Mouse (Mus musculus) liver, adult (tissue): ENCODE results near the gene Gls2.

Experiments
- GATA4 ChIP-seq: IDR thresholded peaks from 2 replicates; pipeline ENCODE4 v1.6.1; 2014; ENCODE audit warnings: mild to moderate bottlenecking, low read length; ENCODE audit not compliant: insufficient replicate concordance

Gene Gls2

GRCm38 (mm10) chr10:128194024-128194550, at the start of gene Gls2:
Gls2 (plus strand) TSS chr10:128194457.
- TF ChIP-seq GATA4: no peak

- TF ChIP-seq GATA4: no peak
Observed at GRCm38 (mm10) chr10:128144961-128145360, 49.3 kb upstream of the Gls2 start.

- no peak for TF ChIP-seq GATA4
Observed at GRCm38 (mm10) chr10:128148789-128149365, 45.4 kb upstream of the Gls2 start.

GRCm38 (mm10) chr10:128149592-128149991, 44.7 kb upstream of the Gls2 start:
- peak; percentile 80; the same call in 1 of the 2 replicates for TF ChIP-seq GATA4

GRCm38 (mm10) chr10:128150941-128151340, 43.3 kb upstream of the Gls2 start:
- TF ChIP-seq GATA4: no peak

GRCm38 (mm10) chr10:128153978-128154377, 40.3 kb upstream of the Gls2 start:
- TF ChIP-seq GATA4: no peak

GRCm38 (mm10) chr10:128167091-128167490, 27.2 kb upstream of the Gls2 start:
- TF ChIP-seq GATA4: no peak

GRCm38 (mm10) chr10:128175302-128175701, 19.0 kb upstream of the Gls2 start:
- TF ChIP-seq GATA4: no peak

GRCm38 (mm10) chr10:128175996-128176755, 18.1 kb upstream of the Gls2 start:
- TF ChIP-seq GATA4: no peak

- no peak for TF ChIP-seq GATA4
Observed at GRCm38 (mm10) chr10:128177316-128177715, 16.9 kb upstream of the Gls2 start.

- TF ChIP-seq GATA4: 0 out of 2 replicates have a peak, but pooled peaks have one; percentile 6
Observed at GRCm38 (mm10) chr10:128179989-128180388, 14.3 kb upstream of the Gls2 start, which contains the start of gene Rbms2. Rbms2 (minus strand) TSS chr10:128180297.

GRCm38 (mm10) chr10:128184296-128184695, 10.0 kb upstream of the Gls2 start:
- TF ChIP-seq GATA4: no peak

- no peak for TF ChIP-seq GATA4
Observed at GRCm38 (mm10) chr10:128185277-128185940, 8.8 kb upstream of the Gls2 start.

GRCm38 (mm10) chr10:128185959-128186358, 8.3 kb upstream of the Gls2 start:
- no peak for TF ChIP-seq GATA4

- TF ChIP-seq GATA4: no peak
Observed at GRCm38 (mm10) chr10:128187181-128187605, 7.1 kb upstream of the Gls2 start.
